In genomic region chr9:24503067-24503857, GRCm38 (mm10) we compare ENCODE assay signal across 8 mouse cellular contexts. TPM values are rescaled to one million over a fixed set of nuclear protein-coding genes. Genes with fewer than 3 reads are reported as not detected.
DNase-seq lines count a peak whose midpoint lies in the region; ATAC-seq lines count a peak whose summit lies in the region.

Gene Dpy19l1, minus strand, starts transcription at chr9:24503140.

- H3K9me3 ChIP-seq in megakaryocyte, embryonic 14.5 days, result 0 out of 2 replicates have a peak, but pooled peaks cover 2% of the 10 kb centered on the region

- H3K4me3 ChIP-seq in megakaryocyte, embryonic 14.5 days (replicated peaks), result peak within 1 kb of the TSS; percentile 96

- DNase-seq in adrenal gland, adult 18-20 months (ENCODE audit: low spot score in 2 of 2), result peak; percentile 96
- DNase-seq in embryo, embryonic 10.5 days (ENCODE audit: low spot score), result peak; percentile 93
- peak; percentile 95 for DNase-seq in gastrocnemius, postnatal 14 days
- peak; percentile 68 to 87 for DNase-seq in left cerebral cortex, adult 9 months (ENCODE audit: low spot score in 2 of 2)
- DNase-seq in right cerebral cortex, adult 2 months (ENCODE audit: low spot score in 2 of 2), result peak; percentile 86 to 91
- DNase-seq in urinary bladder, postnatal 10 days (ENCODE audit: low spot score), result peak; percentile 64

- peaks cover 52% of the 10 kb centered on the region for H3K4me1 ChIP-seq in megakaryocyte, embryonic 14.5 days

- H3K36me3 ChIP-seq in megakaryocyte, embryonic 14.5 days (replicated peaks; ENCODE audit: low read length), result peaks cover 9% of the 10 kb centered on the region

- no peaks in the 10 kb centered on the region for H3K27me3 ChIP-seq in megakaryocyte, embryonic 14.5 days (replicated peaks)

- intact Hi-C loops in gastrocnemius, postnatal 14 days (cut with DNase I; ENCODE audit: low total_unique reads), result no loop called here

- peak; percentile 73 for ATAC-seq in inflammation-experienced regulatory T-cells, adult 6 months

RNA-seq across cellular contexts. Expression of gene Dpy19l1, which starts in this region (rescaled TPM):
- 10 to 100 TPM; 23.0 to 60.2 TPM for total RNA-seq in adrenal gland, adult 18-20 months (2021)
- 10 to 100 TPM in 1 of 2 experiments, 1 to 10 TPM in 1; 9.2 to 10.9 TPM for total RNA-seq in gastrocnemius, postnatal 14 days (2021)
- polyA plus RNA-seq in inflammation-experienced regulatory T-cells, adult 6 months (2017; shearing (Covaris generic)), result 1 to 10 TPM; 3.0 to 9.8 (median 5.1) TPM
- polyA plus RNA-seq in megakaryocyte, embryonic 14.5 days (2012; ENCODE audit: insufficient read depth, low replicate concordance), result 2.3 TPM in 2 replicates

Comparison
In these comparisons a context has a peak if more than half of its experiments do, and no peak if none do; other contexts are left out.
1. Peak in every context shown above with its lines: DNase-seq, ATAC-seq and H3K4me3 ChIP-seq.